Mouse (Mus musculus) forebrain, embryonic 14.5 days (tissue): ENCODE results near the gene Ythdf2. TPM values are rescaled to one million over a fixed set of nuclear protein-coding genes. Genes with fewer than 3 reads are reported as not detected.
"Not testable (repeated sequence)": the region's sequence is repeated elsewhere in the genome, so short reads cannot be mapped to it uniquely, and the experiment has no call there.

ENCODE experiments used
- ATAC-seq: fragments of 200-750 bp; cut with Nextera tagmentation; 2 replicates; pipeline ENCODE4 v1.8.0; 2017; ENCODE audit warnings: mild to moderate bottlenecking, moderate library complexity
- DNase-seq: peaks from one replicate; pipeline ENCODE4 v3.0.0-alpha.2; 2015; ENCODE audit warnings: low spot score
- H3K27ac ChIP-seq: fragments of 300-500 bp; sonication (generic); 2 replicates; pipeline ENCODE4 v1.5.1; 2014; ENCODE audit warnings: low read depth, mild to moderate bottlenecking, control low read depth, low read length, moderate library complexity
- H3K27me3 ChIP-seq: fragments of 300-500 bp; sonication (generic); replicated peaks from 2 replicates; pipeline ENCODE4 v1.6.1; 2014; ENCODE audit warnings: low read length, control low read depth, mixed read lengths; ENCODE audit not compliant: control insufficient read depth, insufficient read depth
- H3K36me3 ChIP-seq: fragments of 300-500 bp; sonication (generic); 2 replicates; pipeline ENCODE4 v1.6.1; 2014; ENCODE audit warnings: low read length, control low read depth; ENCODE audit not compliant: control insufficient read depth, insufficient read depth
- H3K4me1 ChIP-seq: fragments of 300-500 bp; sonication (generic); 2 replicates; pipeline ENCODE4 v1.6.1; 2014; ENCODE audit warnings: antibody characterized with exemption, low read length, control low read depth; ENCODE audit not compliant: control insufficient read depth, insufficient read depth
- H3K4me2 ChIP-seq: fragments of 300-500 bp; sonication (generic); 2 replicates; pipeline ENCODE4 v1.6.1; 2014; ENCODE audit warnings: mild to moderate bottlenecking, control low read depth, low read length
- H3K4me3 ChIP-seq: fragments of 300-500 bp; sonication (generic); 2 replicates; pipeline ENCODE4 v1.5.1; 2014; ENCODE audit warnings: low read depth, low read length, control low read depth
- H3K9ac ChIP-seq: fragments of 300-500 bp; sonication (generic); 2 replicates; pipeline ENCODE4 v1.6.1; 2014; ENCODE audit warnings: mild to moderate bottlenecking, low read length, control low read depth, moderate library complexity
- H3K9me3 ChIP-seq: fragments of 300-500 bp; sonication (generic); replicated peaks from 2 replicates; pipeline ENCODE4 v1.6.1; 2016; ENCODE audit warnings: low read length, control low read depth, mixed read lengths; ENCODE audit not compliant: control insufficient read depth
- WGBS: fragments of 180-500 bp; shearing (Covaris S2); extraction: QIAGEN DNeasy Blood & Tissue Kit; methylation state at CpG from one replicate; pipeline ENCODE4 v1.1.7; 2014; 5-methylcytosine and 5-hydroxymethylcytosine counted together
- polyA plus RNA-seq: library from polyadenylated mRNA; unstranded; fragments of >200 nt; fragmentation: Nextera tagmentation; extraction: Ambion mirVana; gene quantifications from 2 replicates; pipeline ENCODE4 v1.2.1, GENCODE M21; 2014

Gene Ythdf2
- polyA plus RNA-seq, 1 experiment from 2014 or later, result 164 TPM

DNA sequence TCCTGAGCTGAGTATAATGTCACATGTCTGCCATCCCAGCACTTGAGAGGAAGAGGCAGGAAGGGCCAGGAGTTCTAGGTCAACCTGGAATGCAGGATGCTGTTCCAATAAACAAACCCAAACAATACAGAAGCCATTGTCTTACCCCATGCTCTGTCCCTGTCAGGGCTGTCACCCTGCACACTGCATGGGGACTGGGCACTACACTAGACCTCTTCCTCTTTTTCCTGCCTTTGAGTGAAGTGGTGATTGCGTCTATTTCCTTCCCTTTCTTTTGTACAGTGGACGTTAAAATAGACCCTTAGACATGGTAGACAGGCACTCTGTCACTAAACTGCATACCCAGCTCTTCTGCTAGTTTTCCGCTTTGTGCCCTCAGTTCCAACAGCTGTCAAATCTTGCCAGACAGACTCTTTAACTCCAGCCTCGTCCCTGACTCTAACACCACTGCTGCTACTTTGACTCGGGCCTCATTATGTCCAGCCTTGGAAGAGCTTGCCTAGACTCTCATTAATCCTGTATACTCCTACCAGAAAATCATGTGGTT lies 35.4 kb upstream of the Ythdf2 start:
- H3K9me3 ChIP-seq, result no peaks in the 10 kb centered on the region
- no peak for DNase-seq
- no peak overlapping the region for H3K4me3 ChIP-seq
- no peak overlapping the region for H3K9ac ChIP-seq
- no peak for ATAC-seq
- no peaks in the 10 kb centered on the region for H3K27me3 ChIP-seq
- no peaks in the 10 kb centered on the region for H3K4me1 ChIP-seq
- peaks cover 74% of the 10 kb centered on the region for H3K36me3 ChIP-seq
- no peak overlapping the region for H3K4me2 ChIP-seq
- 81% methylated on average over 5 of the region's 5 CpGs for WGBS
- H3K27ac ChIP-seq, result no peak overlapping the region

DNA sequence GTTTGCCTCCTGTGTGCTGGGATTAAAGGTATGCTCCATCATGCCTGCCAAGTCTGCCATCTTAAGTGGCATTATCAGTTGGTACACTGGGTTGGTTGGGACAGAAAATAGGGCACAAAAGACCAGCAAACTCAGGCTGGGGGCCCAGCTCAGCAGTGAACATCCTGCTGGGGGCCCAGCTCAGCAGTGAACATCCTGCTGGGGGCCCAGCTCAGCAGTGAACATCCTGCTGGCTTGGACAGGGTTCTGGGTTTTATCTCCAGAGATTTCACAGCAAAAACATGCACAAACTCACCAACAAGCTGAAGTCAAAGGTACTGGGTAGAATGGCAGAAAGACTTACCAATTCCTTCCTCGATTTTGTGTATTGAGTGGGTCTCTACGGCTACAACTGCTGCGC lies 33.5 kb upstream of the Ythdf2 start:
- H3K4me2 ChIP-seq, result no peak overlapping the region
- H3K9ac ChIP-seq, result no peak overlapping the region
- no peak overlapping the region for H3K4me3 ChIP-seq
- H3K36me3 ChIP-seq, result peaks cover 81% of the 10 kb centered on the region
- ATAC-seq, result no peak
- no peak for DNase-seq
- WGBS, result 95% methylated on average over 3 of the region's 3 CpGs
- no peak overlapping the region for H3K27ac ChIP-seq
- H3K9me3 ChIP-seq, result no peaks in the 10 kb centered on the region
- H3K4me1 ChIP-seq, result no peaks in the 10 kb centered on the region
- H3K27me3 ChIP-seq, result no peaks in the 10 kb centered on the region

- no peak overlapping the region for H3K4me2 ChIP-seq
- no peaks in the 10 kb centered on the region for H3K27me3 ChIP-seq
- no peaks in the 10 kb centered on the region for H3K4me1 ChIP-seq
- H3K27ac ChIP-seq, result no peak overlapping the region
- H3K9me3 ChIP-seq, result no peaks in the 10 kb centered on the region
- 93% methylated on average over 3 of the region's 3 CpGs for WGBS
- no peak overlapping the region for H3K4me3 ChIP-seq
- H3K36me3 ChIP-seq, result peaks cover 82% of the 10 kb centered on the region
- no peak overlapping the region for H3K9ac ChIP-seq
- ATAC-seq, result no peak
- no peak for DNase-seq
Observed at GRCm38 (mm10) chr4:132241208-132241607, 29.1 kb upstream of the Ythdf2 start.

DNA sequence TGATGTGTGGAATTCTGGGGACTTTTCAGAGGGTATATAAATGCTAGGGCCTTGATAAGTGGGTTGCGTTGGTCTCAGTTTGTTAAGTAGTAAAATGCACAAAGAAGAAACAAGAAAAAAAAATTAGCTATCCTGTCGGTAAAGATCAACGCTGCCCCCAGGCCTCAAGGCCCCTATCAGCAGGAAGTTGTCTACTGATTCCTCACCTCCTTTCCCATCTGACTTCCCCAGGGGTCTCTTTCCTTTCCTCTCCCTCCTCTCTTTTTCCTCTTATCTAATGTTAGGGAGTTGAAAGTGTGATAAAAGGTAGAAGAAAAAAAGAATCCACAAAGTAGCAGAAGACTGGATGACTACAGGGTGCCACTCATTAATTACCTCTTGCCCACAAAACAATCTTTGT lies 28.3 kb upstream of the Ythdf2 start:
- Histone ChIP-seq H3K4me2 (no peak overlapping the region), H3K4me1 (no peaks in the 10 kb centered on the region), H3K9me3 (no peaks in the 10 kb centered on the region), H3K36me3 (peaks cover 82% of the 10 kb centered on the region), H3K9ac (no peak overlapping the region), H3K27me3 (no peaks in the 10 kb centered on the region), H3K27ac (no peak overlapping the region), H3K4me3 (no peak overlapping the region)
- 94% methylated on average over 3 of the region's 3 CpGs for WGBS
- ATAC-seq (no peak), DNase-seq (no peak)

- DNase-seq (no peak), ATAC-seq (no peak)
- Histone ChIP-seq H3K4me2 (no peak overlapping the region), H3K27ac (no peak overlapping the region), H3K9ac (no peak overlapping the region), H3K9me3 (no peaks in the 10 kb centered on the region), H3K36me3 (peaks cover 89% of the 10 kb centered on the region), H3K4me3 (no peak overlapping the region), H3K4me1 (no peaks in the 10 kb centered on the region), H3K27me3 (no peaks in the 10 kb centered on the region)
- 83% methylated on average over 4 of the region's 4 CpGs for WGBS
Observed at GRCm38 (mm10) chr4:132238356-132238755, 26.3 kb upstream of the Ythdf2 start.

DNA sequence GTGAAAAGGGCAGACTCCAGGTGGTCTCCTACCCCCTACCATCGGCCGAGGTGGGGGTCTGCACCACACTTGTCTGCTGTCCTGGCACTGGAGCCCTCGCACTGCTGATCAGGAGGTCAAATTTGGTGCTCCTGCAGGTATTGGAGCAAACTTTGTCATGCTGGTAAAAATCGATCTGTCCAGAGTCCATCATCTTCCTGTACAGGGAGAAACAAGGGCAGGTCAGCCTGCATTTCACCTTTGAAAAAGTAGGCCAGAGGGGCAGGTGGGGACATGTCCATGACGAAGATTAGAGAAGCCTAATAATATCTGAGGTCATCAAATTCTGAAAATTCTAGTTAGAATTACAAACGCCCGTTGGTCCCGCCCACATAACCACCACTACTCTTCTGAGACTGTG lies 22.6 kb upstream of the Ythdf2 start:
- Histone ChIP-seq H3K4me3 (no peak overlapping the region), H3K9ac (no peak overlapping the region), H3K27ac (no peak overlapping the region), H3K4me1 (no peaks in the 10 kb centered on the region), H3K4me2 (no peak overlapping the region), H3K36me3 (peaks cover 95% of the 10 kb centered on the region), H3K27me3 (no peaks in the 10 kb centered on the region), H3K9me3 (no peaks in the 10 kb centered on the region)
- whole genome bisulfite sequencing, result 96% methylated on average over 8 of the region's 8 CpGs
- DNase-seq (no peak), ATAC-seq (no peak)

- H3K27me3 ChIP-seq, result no peaks in the 10 kb centered on the region
- peaks cover 93% of the 10 kb centered on the region for H3K36me3 ChIP-seq
- no peak overlapping the region for H3K4me3 ChIP-seq
- H3K27ac ChIP-seq, result no peak overlapping the region
- H3K9me3 ChIP-seq, result no peaks in the 10 kb centered on the region
- H3K4me2 ChIP-seq, result no peak overlapping the region
- 97% methylated on average over 5 of the region's 5 CpGs for WGBS
- no peaks in the 10 kb centered on the region for H3K4me1 ChIP-seq
- ATAC-seq (no peak), DNase-seq (no peak)
- no peak overlapping the region for H3K9ac ChIP-seq
Observed at GRCm38 (mm10) chr4:132230422-132230821, 18.3 kb upstream of the Ythdf2 start.

GRCm38 (mm10) chr4:132222001-132222400 lies 9.9 kb upstream of the Ythdf2 start:
- 92% methylated on average over 5 of the region's 5 CpGs for WGBS
- ATAC-seq, H3K9me3 ChIP-seq, H3K4me2 ChIP-seq, H3K27ac ChIP-seq, H3K9ac ChIP-seq, DNase-seq, H3K4me3 ChIP-seq, H3K27me3 ChIP-seq, H3K4me1 ChIP-seq: not testable (repeated sequence)
- H3K36me3 ChIP-seq, result peaks cover 49% of the 10 kb centered on the region

- peaks cover 17% of the 10 kb centered on the region for H3K36me3 ChIP-seq
- not testable (repeated sequence) for H3K27ac ChIP-seq, H3K27me3 ChIP-seq, DNase-seq, H3K9me3 ChIP-seq, ATAC-seq, H3K4me1 ChIP-seq, H3K4me3 ChIP-seq, H3K9ac ChIP-seq, H3K4me2 ChIP-seq
- 74% methylated on average over 4 of the region's 6 CpGs for WGBS
Observed at GRCm38 (mm10) chr4:132218439-132218838, 6.3 kb upstream of the Ythdf2 start.
